Mouse (Mus musculus) heart, postnatal 0 days (tissue): ENCODE data around the gene Gp9. TPM values are rescaled to one million over a fixed set of nuclear protein-coding genes. Genes with fewer than 3 reads are reported as not detected.

ENCODE experiments used
- ATAC-seq: fragments of 200-750 bp; cut with Nextera tagmentation; 2 replicates; pipeline ENCODE4 v1.8.0; 2017; ENCODE audit warnings: low read depth, moderate number of reproducible peaks, moderate library complexity; ENCODE audit not compliant: insufficient read depth
- DNase-seq: peaks from one replicate; pipeline ENCODE4 v3.0.0-alpha.2; 2016; ENCODE audit warnings: low spot score
- H3K27ac ChIP-seq: fragments of 300-500 bp; sonication (generic); 2 replicates; pipeline ENCODE4 v1.5.1; 2014; ENCODE audit warnings: low read depth, mild to moderate bottlenecking
- H3K27me3 ChIP-seq: fragments of 300-500 bp; sonication (generic); 2 replicates; pipeline ENCODE4 v1.6.1; 2014; ENCODE audit warnings: low read length, mixed read lengths; ENCODE audit not compliant: control insufficient read depth, insufficient read depth
- H3K36me3 ChIP-seq: fragments of 300-500 bp; sonication (generic); replicated peaks from 2 replicates; pipeline ENCODE4 v1.6.1; 2014; ENCODE audit warnings: low read length, mixed read lengths; ENCODE audit not compliant: control insufficient read depth, insufficient read depth
- H3K4me1 ChIP-seq: fragments of 300-500 bp; sonication (generic); 2 replicates; pipeline ENCODE4 v1.6.1; 2014; ENCODE audit warnings: antibody characterized with exemption; ENCODE audit not compliant: control insufficient read depth, insufficient read depth
- H3K4me2 ChIP-seq: fragments of 300-500 bp; sonication (generic); 2 replicates; pipeline ENCODE4 v1.6.1; 2014; ENCODE audit warnings: low read depth, mild to moderate bottlenecking, low read length, moderate library complexity
- H3K4me3 ChIP-seq: fragments of 300-500 bp; sonication (generic); 2 replicates; pipeline ENCODE4 v1.5.1; 2014; ENCODE audit warnings: low read depth, low read length
- H3K9ac ChIP-seq: fragments of 300-500 bp; sonication (generic); replicated peaks from 2 replicates; pipeline ENCODE4 v1.6.1; 2014; ENCODE audit warnings: low read depth, low read length, mixed read lengths
- H3K9me3 ChIP-seq: fragments of 300-500 bp; sonication (generic); replicated peaks from 2 replicates; pipeline ENCODE4 v1.6.1; 2016; ENCODE audit warnings: low read length; ENCODE audit not compliant: control insufficient read depth
- CTCF ChIP-seq: IDR thresholded peaks from 2 replicates; pipeline ENCODE4 v1.5.1; 2016; ENCODE audit warnings: antibody characterized with exemption, control low read depth, low read depth
- EP300 ChIP-seq: IDR thresholded peaks from 2 replicates; pipeline ENCODE4 v1.6.1; 2016; ENCODE audit warnings: antibody characterized with exemption, low read depth
- whole genome bisulfite sequencing: fragments of 180-500 bp; shearing (Covaris S2); extraction: QIAGEN DNeasy Blood & Tissue Kit; methylation state at CpG from one replicate; pipeline ENCODE4 v1.1.7; 2014; 5-methylcytosine and 5-hydroxymethylcytosine counted together
- polyA plus RNA-seq: library from polyadenylated mRNA; unstranded; fragments of >200 nt; fragmentation: Nextera tagmentation; extraction: Ambion mirVana; gene quantifications from 2 replicates; pipeline ENCODE4 v1.2.1, GENCODE M21; 2015
- total RNA-seq: library from RNA; depleted of rRNA; stranded (reverse); fragments of >200 nt; gene quantifications from 2 replicates; pipeline ENCODE4 v1.2.3, GENCODE M21; 2014; ENCODE audit warnings: low replicate concordance

Gene Gp9
- total and polyA plus RNA-seq, 2 experiments from 2014 or later = 0.19 to 0.89 TPM

DNA sequence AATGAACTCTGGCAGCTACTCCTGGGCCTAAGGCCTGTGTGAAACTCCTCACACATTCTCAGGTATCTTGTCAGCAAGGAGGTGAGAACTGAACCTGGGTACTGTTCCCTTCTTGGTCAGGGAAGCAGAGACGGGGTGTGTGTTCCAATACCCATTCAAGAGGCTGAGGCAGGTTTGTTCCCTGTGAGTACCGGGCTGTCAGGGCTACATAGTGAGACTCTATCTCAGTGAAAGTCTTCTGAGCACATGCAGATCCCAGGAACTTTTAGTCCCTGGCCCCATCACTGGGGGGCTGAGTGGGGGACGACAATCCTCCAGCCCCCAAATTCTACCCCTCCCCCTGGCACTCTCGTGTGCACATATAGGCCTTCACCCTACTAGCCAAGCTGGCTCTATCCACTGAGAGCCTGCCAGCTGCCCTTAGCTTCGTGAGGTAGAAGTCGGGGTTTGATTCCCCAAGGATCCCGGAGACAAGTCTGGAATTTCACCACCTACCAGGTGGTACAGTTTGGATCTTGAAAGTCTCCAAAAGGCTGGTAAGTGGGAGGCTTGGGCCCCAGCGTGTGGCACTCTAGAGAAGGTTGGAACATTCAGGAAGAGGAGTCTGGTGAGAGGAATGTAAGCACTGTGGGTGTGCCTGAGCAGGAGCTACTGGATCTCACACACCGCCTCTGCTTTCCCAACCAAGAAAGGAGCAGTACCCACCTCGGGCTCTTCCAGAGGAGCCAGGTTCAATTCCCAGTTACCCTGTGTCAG, 2.9 kb downstream of the Gp9 start:
- H3K36me3 ChIP-seq = no peaks in the 10 kb centered on the region

DNA sequence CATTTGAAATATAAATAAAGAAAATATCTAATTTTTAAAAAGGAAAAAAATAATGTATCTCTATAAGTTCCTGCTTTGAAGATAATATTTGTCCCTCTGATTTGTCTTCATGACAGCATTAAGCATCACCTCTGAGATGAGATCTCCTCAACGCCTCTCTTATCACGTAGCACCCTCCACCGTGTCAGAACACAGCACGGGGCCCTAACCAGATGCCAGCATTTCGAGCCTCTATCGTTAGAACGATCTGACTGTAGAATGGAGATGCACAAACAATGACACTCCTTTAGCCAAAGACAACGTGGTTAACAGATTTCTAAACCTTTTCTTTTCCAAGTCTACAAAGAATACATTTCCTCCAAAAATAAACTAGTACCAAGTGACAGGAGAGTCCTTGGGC, 6.2 kb downstream of the Gp9 start:
- 46% methylated on average over 8 of the region's 8 CpGs for WGBS

More for the DNA sequence above, 2.9 kb downstream of the Gp9 start:
- DNase-seq (no peak), ATAC-seq (no peak)
- Histone ChIP-seq H3K4me1 (no peaks in the 10 kb centered on the region), H3K9ac (no peak overlapping the region), H3K4me2 (no peak overlapping the region), H3K27me3 (no peaks in the 10 kb centered on the region), H3K27ac (no peak overlapping the region), H3K9me3 (no peaks in the 10 kb centered on the region), H3K4me3 (no peak overlapping the region)
- 73% methylated on average over 10 of the region's 10 CpGs for WGBS
- TF ChIP-seq EP300 (no peak), CTCF (no peak)

GRCm38 (mm10) chr6:87786621-87787020, 8.7 kb downstream of the Gp9 start:
- ATAC-seq (no peak), DNase-seq (no peak)
- TF ChIP-seq CTCF = no peak
- TF ChIP-seq EP300 = no peak
- Histone ChIP-seq H3K9ac (no peak overlapping the region), H3K36me3 (0 out of 2 replicates have a peak, but pooled peaks cover under 1% of the 10 kb centered on the region), H3K4me1 (peaks cover 8% of the 10 kb centered on the region), H3K9me3 (no peaks in the 10 kb centered on the region), H3K27ac (no peak overlapping the region), H3K4me3 (no peak overlapping the region), H3K27me3 (no peaks in the 10 kb centered on the region), H3K4me2 (no peak overlapping the region)
- WGBS = 82% methylated on average over 5 of the region's 5 CpGs

More for the DNA sequence above, 6.2 kb downstream of the Gp9 start:
- Histone ChIP-seq H3K36me3 (no peaks in the 10 kb centered on the region), H3K27me3 (no peaks in the 10 kb centered on the region), H3K27ac (no peak overlapping the region), H3K4me3 (no peak overlapping the region), H3K9ac (no peak overlapping the region), H3K4me2 (no peak overlapping the region), H3K9me3 (no peaks in the 10 kb centered on the region), H3K4me1 (peaks cover 7% of the 10 kb centered on the region)
- TF ChIP-seq EP300 (no peak), CTCF (no peak)
- ATAC-seq (no peak), DNase-seq (no peak)

DNA sequence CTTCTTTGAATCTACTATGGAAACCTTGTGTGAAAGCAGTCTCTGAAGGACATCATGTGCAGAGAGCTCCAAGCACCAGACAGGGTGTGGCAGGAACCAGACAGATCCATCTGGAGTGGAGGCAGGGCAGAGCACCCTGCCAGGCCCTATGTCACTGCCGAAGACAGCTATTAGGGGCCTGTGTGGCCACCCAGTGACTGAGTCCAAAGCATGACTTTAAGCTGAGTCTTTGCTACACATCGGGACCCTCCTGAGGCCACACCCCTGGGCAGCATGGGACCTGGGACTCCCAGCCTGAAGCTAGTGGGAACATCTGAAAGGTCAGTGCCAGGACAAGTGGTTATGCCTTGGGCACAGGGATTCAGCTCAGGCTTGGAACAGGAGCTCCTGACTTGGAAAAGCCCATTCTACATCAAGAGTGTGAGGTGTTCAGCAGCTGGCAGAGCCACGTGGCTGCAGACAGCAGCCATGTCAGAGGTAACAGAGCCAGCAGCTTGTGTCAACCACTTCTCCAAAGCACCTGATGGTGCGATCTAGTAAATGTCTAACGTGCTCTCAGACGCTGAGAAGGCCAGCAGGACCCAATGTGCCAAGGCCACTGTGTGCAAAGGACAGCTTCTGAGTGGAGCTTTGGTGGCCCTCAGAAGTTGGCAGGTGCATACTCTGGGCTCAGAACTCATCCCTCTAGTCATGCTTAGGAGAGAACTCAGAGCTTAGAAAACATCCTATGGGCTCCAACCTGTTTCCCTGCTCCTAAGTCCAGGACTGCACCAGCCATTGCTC, 9.4 kb downstream of the Gp9 start:
- H3K4me3 ChIP-seq = no peak overlapping the region
- DNase-seq = no peak
- 68% methylated on average over 6 of the region's 6 CpGs for WGBS
- ATAC-seq = no peak
- peaks cover 7% of the 10 kb centered on the region for H3K36me3 ChIP-seq
- no peaks in the 10 kb centered on the region for H3K27me3 ChIP-seq
- no peak overlapping the region for H3K27ac ChIP-seq
- peaks cover 8% of the 10 kb centered on the region for H3K4me1 ChIP-seq
- H3K4me2 ChIP-seq = no peak overlapping the region
- H3K9ac ChIP-seq = no peak overlapping the region
- TF ChIP-seq EP300 = no peak
- H3K9me3 ChIP-seq = no peaks in the 10 kb centered on the region

DNA sequence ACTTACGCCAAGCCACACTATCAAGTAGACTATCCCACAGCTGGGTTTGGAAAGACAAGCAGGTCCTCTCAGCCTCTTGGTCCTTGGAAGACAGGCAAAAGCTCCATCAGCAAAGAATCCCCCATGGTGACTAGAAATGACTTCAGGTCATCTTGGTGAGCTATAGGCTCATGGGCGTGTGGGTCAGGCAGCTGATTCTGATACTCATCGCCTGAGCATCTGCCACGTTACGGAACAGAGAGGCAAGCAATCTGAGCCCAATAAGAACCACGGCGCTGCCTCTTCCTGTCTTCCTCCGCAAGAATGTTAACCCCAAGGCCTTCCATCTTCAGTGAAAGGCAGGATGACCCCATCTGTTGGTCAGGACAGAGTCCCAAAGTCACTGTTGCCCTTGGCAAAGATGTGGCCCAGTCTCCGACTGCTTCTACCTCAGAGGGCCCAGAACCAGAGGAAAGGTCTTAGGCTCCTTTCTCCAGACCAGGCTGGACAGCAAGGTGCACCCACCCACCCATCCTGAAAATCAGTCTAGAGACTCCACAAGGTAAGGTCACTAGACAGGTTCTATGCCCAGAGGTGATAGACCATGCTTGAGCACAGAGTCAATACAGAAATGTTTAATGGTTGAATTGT, 10.5 kb downstream of the Gp9 start:
- DNase-seq = no peak
- no peak overlapping the region for H3K27ac ChIP-seq

More for the DNA sequence above, 10.5 kb downstream of the Gp9 start:
- Histone ChIP-seq H3K4me3 (no peak overlapping the region), H3K9ac (no peak overlapping the region), H3K4me1 (peaks cover 8% of the 10 kb centered on the region), H3K36me3 (peaks cover 11% of the 10 kb centered on the region), H3K27me3 (no peaks in the 10 kb centered on the region), H3K9me3 (no peaks in the 10 kb centered on the region), H3K4me2 (no peak overlapping the region)
- TF ChIP-seq EP300 = no peak
- no peak for TF ChIP-seq CTCF
- no peak for ATAC-seq
- WGBS = 91% methylated on average over 9 of the region's 9 CpGs
